Mouse (Mus musculus): ENCODE results near the gene Olfr557. TPM values are rescaled to one million over a fixed set of nuclear protein-coding genes. Genes with fewer than 3 reads are reported as not detected.

Gene Olfr557
- not detected for total RNA-seq (2021)
- long read RNA-seq, experiment 1 = 0 reads
- long read RNA-seq, experiment 2 = 0 reads

GRCm38 (mm10) chr7:102695358-102696125 lies at the start of gene Olfr557:
Gene Olfr557 (plus strand): TSS chr7:102695910.
- DNase-seq = peak; percentile 52 to 53

GRCm38 (mm10) chr7:102658523-102658922 lies 37.2 kb upstream of the Olfr557 start, which contains the start of gene Olfr555:
Gene Olfr555 (plus strand): TSS chr7:102658823.
- no peak for DNase-seq

- no peak for DNase-seq
Observed at GRCm38 (mm10) chr7:102664599-102664998, 31.1 kb upstream of the Olfr557 start, which contains the start of gene Olfr556. Gene Olfr556 (plus strand): TSS chr7:102664899.

GRCm38 (mm10) chr7:102665378-102665777 lies 30.3 kb upstream of the Olfr557 start:
- DNase-seq = no peak

GRCm38 (mm10) chr7:102676225-102676624 lies 19.5 kb upstream of the Olfr557 start:
- DNase-seq = no peak

- DNase-seq = peak in 1 of 2 experiments; percentile 15
Observed at GRCm38 (mm10) chr7:102681916-102682315, 13.8 kb upstream of the Olfr557 start.

GRCm38 (mm10) chr7:102686944-102687501 lies 8.7 kb upstream of the Olfr557 start, which contains the start of gene Trim68:
Gene Trim68 (minus strand): TSS chr7:102687327.
- DNase-seq = peak; percentile 90 to 95

- DNase-seq = no peak
Observed at GRCm38 (mm10) chr7:102698461-102698860, 2.8 kb downstream of the Olfr557 start.

- DNase-seq = no peak
Observed at GRCm38 (mm10) chr7:102701915-102702314, 6.2 kb downstream of the Olfr557 start, which contains the start of gene Olfr558. Gene Olfr558 (plus strand): TSS chr7:102702215.

- no peak for DNase-seq
Observed at GRCm38 (mm10) chr7:102718970-102719369, 23.3 kb downstream of the Olfr557 start, which contains the start of gene Olfr33. Gene Olfr33 (minus strand): TSS chr7:102719070.

- DNase-seq = no peak
Observed at GRCm38 (mm10) chr7:102727391-102727790, 31.7 kb downstream of the Olfr557 start, which contains the start of gene Olfr559. Gene Olfr559 (minus strand): TSS chr7:102727491.

GRCm38 (mm10) chr7:102733793-102734192 lies 38.1 kb downstream of the Olfr557 start:
- DNase-seq = no peak

- peak in 1 of 2 experiments; percentile 4 for DNase-seq
Observed at GRCm38 (mm10) chr7:102737705-102738104, 42.0 kb downstream of the Olfr557 start.

Other genes with a start within 250 kb of the Olfr557 start
- not detected for gene Olfr543, start 214.2 kb upstream of the Olfr557 start, total RNA-seq (2021)
- not detected for gene Olfr544, start 207.6 kb upstream of the Olfr557 start, total RNA-seq (2021)
- gene Olfr545, start 196.3 kb upstream of the Olfr557 start, total RNA-seq (2021) = not detected
- gene Olfr547, start 161.2 kb upstream of the Olfr557 start, total RNA-seq (2021) = not detected
- not detected for gene Olfr548-ps1, start 155.0 kb upstream of the Olfr557 start, total RNA-seq (2021)
- gene Olfr549, start 146.0 kb upstream of the Olfr557 start, total RNA-seq (2021) = not detected
- 1 to 10 TPM; 5.3 TPM for gene Trim21, start 130.4 kb upstream of the Olfr557 start, total RNA-seq (2021)
- gene Olfr550, start 124.5 kb upstream of the Olfr557 start, total RNA-seq (2021) = under 1 TPM; 0.05 to 0.18 TPM
- gene Olfr551, start 104.0 kb upstream of the Olfr557 start, total RNA-seq (2021) = not detected
- gene Olfr552, start 98.1 kb upstream of the Olfr557 start, total RNA-seq (2021) = under 1 TPM; 0.10 to 0.23 TPM
- not detected for gene Olfr553, start 77.7 kb upstream of the Olfr557 start, total RNA-seq (2021)
- not detected for gene Olfr554, start 57.5 kb upstream of the Olfr557 start, total RNA-seq (2021)
- gene Olfr555, start 37.1 kb upstream of the Olfr557 start, total RNA-seq (2021) = not detected
- gene Olfr556, start 31.0 kb upstream of the Olfr557 start, total RNA-seq (2021) = not detected
- 1 to 10 TPM; 6.7 to 8.5 TPM for gene Trim68, start 8.6 kb upstream of the Olfr557 start, total RNA-seq (2021)
- 1 to 10 TPM; 2.3 TPM for gene Olfr558, start 6.3 kb downstream of the Olfr557 start, total RNA-seq (2021)
- not detected for gene Olfr33, start 23.2 kb downstream of the Olfr557 start, total RNA-seq (2021)
- not detected for gene Olfr559, start 31.6 kb downstream of the Olfr557 start, total RNA-seq (2021)
- gene Olfr560, start 63.5 kb downstream of the Olfr557 start, total RNA-seq (2021) = not detected
- gene Olfr78, start 63.6 kb downstream of the Olfr557 start, total RNA-seq (2021) = under 1 TPM; 0.49 to 0.60 TPM
- not detected for gene Olfr561, start 75.3 kb downstream of the Olfr557 start, total RNA-seq (2021)
- gene Olfr564, start 107.6 kb downstream of the Olfr557 start, total RNA-seq (2021) = not detected
- not detected for gene Olfr566, start 162.9 kb downstream of the Olfr557 start, total RNA-seq (2021)
- not detected for gene Olfr568, start 181.2 kb downstream of the Olfr557 start, total RNA-seq (2021)
- gene Olfr569, start 195.0 kb downstream of the Olfr557 start, total RNA-seq (2021) = not detected
- not detected for gene Olfr570, start 198.7 kb downstream of the Olfr557 start, total RNA-seq (2021)
- gene Olfr571, start 221.6 kb downstream of the Olfr557 start, total RNA-seq (2021) = not detected
- not detected for gene Olfr572, start 228.5 kb downstream of the Olfr557 start, total RNA-seq (2021)
- gene Olfr573-ps1, start 246.7 kb downstream of the Olfr557 start, total RNA-seq (2021) = not detected

Measured in heart, adult 18-20 months (tissue).